Mouse (Mus musculus) bone marrow, adult 2 months (tissue): ENCODE data around the gene Tnik.

Experiments
- CTCF ChIP-seq: fragments of 200-500 bp; IDR thresholded peaks from 2 replicates; pipeline ENCODE4 v1.5.1; 2011; ENCODE audit warnings: low read length, control low read depth; ENCODE audit not compliant: control insufficient read depth, insufficient read depth
- POLR2A ChIP-seq: fragments of 200-500 bp; IDR thresholded peaks from 2 replicates; pipeline ENCODE4 v1.6.1; 2011; ENCODE audit warnings: low read depth, mild to moderate bottlenecking, control low read depth, low read length, borderline replicate concordance; ENCODE audit not compliant: control insufficient read depth

DNA sequence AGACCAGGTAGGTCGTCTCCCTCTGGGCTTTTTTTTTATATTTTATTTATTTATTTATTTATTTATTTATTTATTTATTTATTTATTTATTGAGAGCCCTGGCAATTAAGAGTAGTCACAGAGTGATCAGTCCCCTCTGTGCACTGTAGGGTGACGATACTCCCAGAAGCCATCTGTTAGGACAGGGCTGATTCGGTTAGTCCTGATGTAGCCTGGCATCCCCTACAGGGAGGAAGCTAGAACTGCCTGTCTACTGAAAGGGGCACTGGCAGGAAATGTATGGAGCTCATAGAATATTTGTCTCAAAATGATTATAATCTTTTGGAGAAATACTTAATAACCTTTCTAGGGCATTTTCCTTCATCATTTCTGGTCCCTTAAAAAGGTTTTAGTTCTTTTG is 147.3 kb downstream of the Tnik start:
- no peak for TF ChIP-seq POLR2A
- no peak for TF ChIP-seq CTCF
